Mouse (Mus musculus) hindbrain, embryonic 11.5 days (tissue): ENCODE results near the gene Zfp277. TPM values are rescaled to one million over a fixed set of nuclear protein-coding genes. Genes with fewer than 3 reads are reported as not detected.

Source experiments
- ATAC-seq: fragments of 200-750 bp; cut with Nextera tagmentation; 2 replicates; pipeline ENCODE4 v1.8.0; 2017; ENCODE audit warnings: mild to moderate bottlenecking, moderate TSS enrichment, moderate library complexity; ENCODE audit not compliant: low FRiP score
- DNase-seq: peaks from one replicate; pipeline ENCODE4 v3.0.0-alpha.2; 2015; ENCODE audit warnings: low spot score
- H3K27ac ChIP-seq: fragments of 300-500 bp; sonication (generic); 2 replicates; pipeline ENCODE4 v1.5.1; 2014; ENCODE audit warnings: mild to moderate bottlenecking, low read depth, low read length
- H3K27me3 ChIP-seq: fragments of 300-500 bp; sonication (generic); 2 replicates; pipeline ENCODE4 v1.6.1; 2014; ENCODE audit warnings: mild to moderate bottlenecking, low read length, moderate library complexity, mixed read lengths; ENCODE audit not compliant: control insufficient read depth, insufficient read depth
- H3K36me3 ChIP-seq: fragments of 300-500 bp; sonication (generic); 2 replicates; pipeline ENCODE4 v1.6.1; 2014; ENCODE audit warnings: mild to moderate bottlenecking, low read length, moderate library complexity, mixed read lengths; ENCODE audit not compliant: control insufficient read depth, insufficient read depth
- H3K4me1 ChIP-seq: fragments of 300-500 bp; sonication (generic); replicated peaks from 2 replicates; pipeline ENCODE4 v1.6.1; 2014; ENCODE audit warnings: low read length, mixed read lengths; ENCODE audit not compliant: control insufficient read depth, insufficient read depth
- H3K4me2 ChIP-seq: fragments of 300-500 bp; sonication (generic); replicated peaks from 2 replicates; pipeline ENCODE4 v1.6.1; 2014; ENCODE audit warnings: mild to moderate bottlenecking, low read depth, low read length
- H3K4me3 ChIP-seq: fragments of 300-500 bp; sonication (generic); 2 replicates; pipeline ENCODE4 v1.5.1; 2014; ENCODE audit warnings: low read depth, low read length
- H3K9ac ChIP-seq: fragments of 300-500 bp; sonication (generic); 2 replicates; pipeline ENCODE4 v1.6.1; 2014; ENCODE audit warnings: low read depth, low read length
- H3K9me3 ChIP-seq: fragments of 300-500 bp; sonication (generic); 2 replicates; pipeline ENCODE4 v1.6.1; 2016; ENCODE audit warnings: low read length; ENCODE audit not compliant: control insufficient read depth
- WGBS: fragments of 180-500 bp; shearing (Covaris S2); extraction: QIAGEN DNeasy Blood & Tissue Kit; methylation state at CpG from one replicate; pipeline ENCODE4 v1.1.7; 2014; 5-methylcytosine and 5-hydroxymethylcytosine counted together
- polyA plus RNA-seq: library from polyadenylated mRNA; unstranded; fragments of >200 nt; fragmentation: Nextera tagmentation; extraction: Ambion mirVana; gene quantifications from 2 replicates; pipeline ENCODE4 v1.2.1, GENCODE M21; 2014

The Zfp277 gene
- polyA plus RNA-seq, 1 experiment from 2014 or later, result 42.3 TPM

- WGBS, result 100% methylated on average over 1 of the region's 1 CpGs
- no peak overlapping the region for H3K4me2 ChIP-seq
- no peaks in the 10 kb centered on the region for H3K36me3 ChIP-seq
- no peak for DNase-seq
- H3K9ac ChIP-seq, result no peak overlapping the region
- no peaks in the 10 kb centered on the region for H3K9me3 ChIP-seq
- no peaks in the 10 kb centered on the region for H3K27me3 ChIP-seq
- H3K27ac ChIP-seq, result no peak overlapping the region
- no peak overlapping the region for H3K4me3 ChIP-seq
- no peak for ATAC-seq
- H3K4me1 ChIP-seq, result no peaks in the 10 kb centered on the region
These were observed 20.7 kb downstream of the Zfp277 start for GRCm38 (mm10) chr12:40424991-40425390.

- Histone ChIP-seq H3K27me3 (no peaks in the 10 kb centered on the region), H3K27ac (no peak overlapping the region), H3K4me3 (no peak overlapping the region), H3K9me3 (no peaks in the 10 kb centered on the region), H3K9ac (no peak overlapping the region), H3K4me2 (no peak overlapping the region), H3K4me1 (0 out of 2 replicates have a peak, but pooled peaks cover 2% of the 10 kb centered on the region), H3K36me3 (no peaks in the 10 kb centered on the region)
- no peak for ATAC-seq
- 95% methylated on average over 4 of the region's 4 CpGs for WGBS
- DNase-seq, result no peak
These were observed 28.4 kb downstream of the Zfp277 start for GRCm38 (mm10) chr12:40417257-40417656.

GRCm38 (mm10) chr12:40415312-40415925 lies 30.3 kb downstream of the Zfp277 start:
- no peak for DNase-seq
- ATAC-seq, result no peak; the same call in 1 of the 2 replicates
- Histone ChIP-seq H3K9ac (no peak overlapping the region), H3K4me2 (no peak overlapping the region), H3K9me3 (no peaks in the 10 kb centered on the region), H3K36me3 (no peaks in the 10 kb centered on the region), H3K4me3 (no peak overlapping the region), H3K27me3 (no peaks in the 10 kb centered on the region), H3K4me1 (0 out of 2 replicates have a peak, but pooled peaks cover 2% of the 10 kb centered on the region), H3K27ac (no peak overlapping the region)
- WGBS, result 73% methylated on average over 8 of the region's 8 CpGs

- WGBS, result 54% methylated on average over 5 of the region's 5 CpGs
- no peak overlapping the region for H3K27ac ChIP-seq
These were observed 30.9 kb downstream of the Zfp277 start for GRCm38 (mm10) chr12:40414682-40415311.

GRCm38 (mm10) chr12:40399812-40400211 lies 45.9 kb downstream of the Zfp277 start:
- WGBS, result 90% methylated on average over 10 of the region's 10 CpGs
- Histone ChIP-seq H3K36me3 (no peaks in the 10 kb centered on the region), H3K27me3 (no peaks in the 10 kb centered on the region), H3K27ac (no peak overlapping the region), H3K4me3 (no peak overlapping the region), H3K4me2 (no peak overlapping the region), H3K9ac (no peak overlapping the region), H3K9me3 (no peaks in the 10 kb centered on the region), H3K4me1 (no peaks in the 10 kb centered on the region)
- DNase-seq, result no peak
- no peak for ATAC-seq

More at GRCm38 (mm10) chr12:40414682-40415311, 30.9 kb downstream of the Zfp277 start:
- Histone ChIP-seq H3K4me1 (0 out of 2 replicates have a peak, but pooled peaks cover 2% of the 10 kb centered on the region), H3K27me3 (no peaks in the 10 kb centered on the region), H3K36me3 (no peaks in the 10 kb centered on the region), H3K9ac (no peak overlapping the region), H3K9me3 (no peaks in the 10 kb centered on the region), H3K4me3 (no peak overlapping the region), H3K4me2 (no peak overlapping the region)
- ATAC-seq (no peak), DNase-seq (no peak)

GRCm38 (mm10) chr12:40399386-40399785 lies 46.3 kb downstream of the Zfp277 start:
- Histone ChIP-seq H3K27me3 (no peaks in the 10 kb centered on the region), H3K4me1 (no peaks in the 10 kb centered on the region), H3K4me3 (no peak overlapping the region), H3K27ac (no peak overlapping the region), H3K4me2 (no peak overlapping the region), H3K36me3 (no peaks in the 10 kb centered on the region), H3K9me3 (no peaks in the 10 kb centered on the region), H3K9ac (no peak overlapping the region)
- ATAC-seq (no peak), DNase-seq (no peak)
- 92% methylated on average over 2 of the region's 2 CpGs for WGBS

GRCm38 (mm10) chr12:40398916-40399315 lies 46.8 kb downstream of the Zfp277 start:
- no peak for ATAC-seq
- WGBS, result 80% methylated on average over 2 of the region's 2 CpGs
- no peak overlapping the region for H3K4me3 ChIP-seq
- no peaks in the 10 kb centered on the region for H3K27me3 ChIP-seq
- no peak for DNase-seq
- H3K4me2 ChIP-seq, result no peak overlapping the region
- no peaks in the 10 kb centered on the region for H3K4me1 ChIP-seq
- H3K36me3 ChIP-seq, result no peaks in the 10 kb centered on the region
- H3K27ac ChIP-seq, result no peak overlapping the region
- no peaks in the 10 kb centered on the region for H3K9me3 ChIP-seq
- H3K9ac ChIP-seq, result no peak overlapping the region

- H3K9me3 ChIP-seq, result no peaks in the 10 kb centered on the region
- no peaks in the 10 kb centered on the region for H3K27me3 ChIP-seq
- no peak for DNase-seq
- no peaks in the 10 kb centered on the region for H3K4me1 ChIP-seq
- no peak for ATAC-seq
- no peak overlapping the region for H3K9ac ChIP-seq
- no peak overlapping the region for H3K4me2 ChIP-seq
- H3K27ac ChIP-seq, result no peak overlapping the region
- H3K36me3 ChIP-seq, result no peaks in the 10 kb centered on the region
- H3K4me3 ChIP-seq, result no peak overlapping the region
- WGBS, result 76% methylated on average over 3 of the region's 3 CpGs
These were observed 52.8 kb downstream of the Zfp277 start for GRCm38 (mm10) chr12:40392869-40393268.

GRCm38 (mm10) chr12:40391262-40391661 lies 54.4 kb downstream of the Zfp277 start:
- no peaks in the 10 kb centered on the region for H3K4me1 ChIP-seq
- H3K36me3 ChIP-seq, result no peaks in the 10 kb centered on the region
- H3K9me3 ChIP-seq, result no peaks in the 10 kb centered on the region
- ATAC-seq (no peak), DNase-seq (no peak)
- WGBS, result 90% methylated on average over 1 of the region's 1 CpGs
- no peaks in the 10 kb centered on the region for H3K27me3 ChIP-seq
- H3K27ac ChIP-seq, result no peak overlapping the region
- no peak overlapping the region for H3K4me3 ChIP-seq
- H3K9ac ChIP-seq, result no peak overlapping the region
- no peak overlapping the region for H3K4me2 ChIP-seq
